Mouse (Mus musculus): ENCODE data around the gene Acat2. TPM values are rescaled to one million over a fixed set of nuclear protein-coding genes. Genes with fewer than 3 reads are reported as not detected.
"Not testable (repeated sequence)": the region's sequence is repeated elsewhere in the genome, so short reads cannot be mapped to it uniquely, and the experiment has no call there.

Gene Acat2
- total RNA-seq, 2 experiments from 2014 or later, result 44.2 to 44.4 TPM

- DNase-seq (ENCODE audit: low spot score in 2 of 2), result peak; percentile 98 to 100
- TF ChIP-seq CTCF (conservative IDR thresholded peaks at IDR 0.05), result no peak
These were observed 44.5 kb downstream of the Acat2 start, which contains the start of gene Mrpl18 for GRCm38 (mm10) chr17:12915881-12916583. Gene Mrpl18 (minus strand): TSS chr17:12916345.

GRCm38 (mm10) chr17:12915488-12915880 is 45.1 kb downstream of the Acat2 start, which contains the start of gene Tcp1:
Gene Tcp1 (plus strand): TSS chr17:12915701.
- Histone ChIP-seq H3K4me3 (peak within 1 kb of the TSS; percentile 80), H3K27ac (peak within 1 kb of the TSS; percentile 97)
- DNase-seq (ENCODE audit: low spot score in 2 of 2), result peak in 1 of 2 experiments; percentile 23
- TF ChIP-seq CTCF (conservative IDR thresholded peaks at IDR 0.05), result no peak

More at GRCm38 (mm10) chr17:12915881-12916583, 44.5 kb downstream of the Acat2 start, which contains the start of gene Mrpl18:
- H3K27ac ChIP-seq, result peak within 1 kb of the TSS; percentile 97
- peak within 1 kb of the TSS; percentile 80 for H3K4me3 ChIP-seq

DNA sequence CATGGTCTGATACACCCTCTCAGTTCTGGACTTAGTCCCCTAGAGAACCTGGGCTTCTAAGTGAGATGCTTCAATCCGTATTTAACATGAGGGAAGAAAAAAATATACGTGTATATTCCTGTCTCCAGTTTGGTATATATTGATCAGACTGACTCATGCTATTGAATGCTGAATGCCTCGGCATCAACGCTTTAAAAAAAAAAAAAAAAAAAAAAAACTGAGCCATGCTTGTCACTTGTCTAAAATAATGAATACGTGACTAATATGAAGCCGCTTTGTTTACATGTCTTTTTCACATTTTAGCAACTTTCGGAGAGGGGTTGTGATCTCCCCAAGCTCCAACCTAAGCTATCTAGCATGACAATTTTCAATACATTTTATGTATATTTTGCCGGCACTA is 50.2 kb downstream of the Acat2 start:
- Histone ChIP-seq H3K27ac (no peak overlapping the region), H3K4me3 (no peak overlapping the region)
- DNase-seq (ENCODE audit: low spot score in 2 of 2), result no peak
- TF ChIP-seq CTCF (conservative IDR thresholded peaks at IDR 0.05), result no peak

GRCm38 (mm10) chr17:12909361-12910280 is 50.9 kb downstream of the Acat2 start, which contains the start of gene Pnldc1:
Gene Pnldc1 (minus strand): TSS chr17:12910230.
- Histone ChIP-seq H3K4me3 (no peak within 1 kb of the TSS), H3K27ac (no peak within 1 kb of the TSS)
- DNase-seq (ENCODE audit: low spot score in 2 of 2), result no peak
- no peak for TF ChIP-seq CTCF (conservative IDR thresholded peaks at IDR 0.05)

DNA sequence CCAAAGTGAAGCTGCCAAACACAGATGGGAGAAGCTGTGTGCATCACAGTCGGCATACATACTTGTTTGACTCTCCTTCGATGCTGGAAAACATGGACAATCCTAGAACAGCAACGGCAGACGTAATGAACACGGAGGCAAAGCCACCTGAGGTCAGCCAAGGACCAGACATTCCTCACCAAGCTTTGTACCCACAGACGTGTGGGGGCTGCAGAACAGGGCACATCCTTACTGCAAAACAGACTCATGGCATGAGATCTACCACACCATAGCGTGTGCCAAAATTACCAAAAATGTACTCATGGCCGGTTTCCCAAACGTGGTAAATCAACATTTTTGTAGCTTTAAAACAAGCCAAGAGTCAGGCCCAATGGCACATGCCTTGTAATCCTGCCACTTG is 54.1 kb downstream of the Acat2 start:
- DNase-seq (ENCODE audit: low spot score in 2 of 2), result no peak
- H3K4me3 ChIP-seq, result no peak overlapping the region
- no peak for TF ChIP-seq CTCF (conservative IDR thresholded peaks at IDR 0.05)
- no peak overlapping the region for H3K27ac ChIP-seq

GRCm38 (mm10) chr17:12905810-12906209 is 54.7 kb downstream of the Acat2 start:
- Histone ChIP-seq H3K27ac (no peak overlapping the region), H3K4me3 (no peak overlapping the region)
- no peak for TF ChIP-seq CTCF (conservative IDR thresholded peaks at IDR 0.05)
- no peak for DNase-seq (ENCODE audit: low spot score in 2 of 2)

GRCm38 (mm10) chr17:12904349-12904748 is 56.2 kb downstream of the Acat2 start:
- Histone ChIP-seq H3K27ac (no peak overlapping the region), H3K4me3 (no peak overlapping the region)
- no peak for DNase-seq (ENCODE audit: low spot score in 2 of 2)
- no peak for TF ChIP-seq CTCF (conservative IDR thresholded peaks at IDR 0.05)

GRCm38 (mm10) chr17:12903372-12904333 is 56.9 kb downstream of the Acat2 start:
- no peak for TF ChIP-seq CTCF (conservative IDR thresholded peaks at IDR 0.05)
- no peak for DNase-seq (ENCODE audit: low spot score in 2 of 2)
- no peak overlapping the region for H3K4me3 ChIP-seq
- H3K27ac ChIP-seq, result no peak overlapping the region

DNA sequence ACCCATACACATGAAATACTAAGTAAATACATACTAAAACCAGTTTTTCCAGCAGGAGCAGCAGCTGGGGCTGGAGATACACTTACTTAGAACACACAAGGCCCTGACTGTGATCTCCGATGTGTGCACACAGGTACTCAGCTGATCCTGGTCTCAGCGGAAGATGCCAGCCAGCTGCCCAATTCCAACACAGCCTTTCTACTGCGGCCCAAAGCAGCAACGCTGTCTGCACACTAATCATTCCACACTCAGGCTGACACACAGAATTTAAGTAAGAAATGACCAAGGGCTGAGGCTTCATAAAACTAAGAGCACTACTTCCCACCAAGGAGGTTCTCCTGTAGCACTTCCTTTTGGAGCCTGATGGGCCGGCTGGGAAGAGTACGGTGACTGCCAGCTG is 58.3 kb downstream of the Acat2 start:
- Histone ChIP-seq H3K27ac (no peak overlapping the region), H3K4me3 (no peak overlapping the region)
- TF ChIP-seq CTCF (conservative IDR thresholded peaks at IDR 0.05), result no peak
- no peak for DNase-seq (ENCODE audit: low spot score in 2 of 2)

GRCm38 (mm10) chr17:12898607-12899006 is 61.9 kb downstream of the Acat2 start:
- peak overlapping the region; percentile 52; the same call in 1 of the 2 replicates for H3K27ac ChIP-seq
- not testable (repeated sequence) for H3K4me3 ChIP-seq; DNase-seq (ENCODE audit: low spot score in 2 of 2)

GRCm38 (mm10) chr17:12897674-12898073 is 62.9 kb downstream of the Acat2 start:
- Histone ChIP-seq H3K4me3 (no peak overlapping the region), H3K27ac (no peak overlapping the region)
- no peak for TF ChIP-seq CTCF (conservative IDR thresholded peaks at IDR 0.05)
- no peak for DNase-seq (ENCODE audit: low spot score in 2 of 2)

Other genes starting within 250 kb of the Acat2 start
- 10 to 100 TPM; 27.9 to 30.3 TPM for gene Igf2r, start 191.1 kb downstream of the Acat2 start, total RNA-seq (2021)
- gene Mas1, start 92.6 kb downstream of the Acat2 start, total RNA-seq (2021), result 10 to 100 TPM; 56.2 to 56.3 TPM
- under 1 TPM in 1 of 2 experiments, not detected in 1; 0.25 TPM for gene Mrgprh, start 84.7 kb downstream of the Acat2 start, total RNA-seq (2021)
- gene Pnldc1, start 50.5 kb downstream of the Acat2 start, total RNA-seq (2021), result 1 to 10 TPM; 3.9 to 6.2 TPM
- 100 to 1,000 TPM; 201 to 208 TPM for gene Tcp1, start 45.0 kb downstream of the Acat2 start, total RNA-seq (2021)
- 10 to 100 TPM; 60.9 to 68.9 TPM for gene Mrpl18, start 44.4 kb downstream of the Acat2 start, total RNA-seq (2021)
- 1 to 10 TPM; 4.1 to 6.6 TPM for gene Acat3, start 20.1 kb downstream of the Acat2 start, total RNA-seq (2021)
- 10 to 100 TPM; 52.3 to 59.6 TPM for gene Wtap, start 33.4 kb upstream of the Acat2 start, total RNA-seq (2021)
- gene Sod2, start 46.1 kb upstream of the Acat2 start, total RNA-seq (2021), result 100 to 1,000 TPM; 237 to 252 TPM
- not detected for gene Gpr31b, start 91.5 kb upstream of the Acat2 start, total RNA-seq (2021)
- 1 to 10 TPM in 1 of 2 experiments, under 1 TPM in 1; 0.88 to 1.5 TPM for gene Tcp10b, start 100.4 kb upstream of the Acat2 start, total RNA-seq (2021)
- not detected for gene Unc93a, start 171.1 kb upstream of the Acat2 start, total RNA-seq (2021)

Data from layer of hippocampus, adult 2 months (tissue).